Mouse (Mus musculus) liver, postnatal 0 days (tissue): ENCODE data around the gene Ociad1. TPM values are rescaled to one million over a fixed set of nuclear protein-coding genes. Genes with fewer than 3 reads are reported as not detected.
A peak's percentile ranks its signal among the peaks of the same experiment; 100 is the strongest.

Experiments
- ATAC-seq: fragments of 200-750 bp; cut with Nextera tagmentation; 2 replicates; pipeline ENCODE4 v1.8.0; 2017; ENCODE audit warnings: mild to moderate bottlenecking, moderate library complexity
- DNase-seq: peaks from one replicate; pipeline ENCODE4 v3.0.0-alpha.2; 2016
- H3K27ac ChIP-seq: fragments of 300-500 bp; sonication (generic); 2 replicates; pipeline ENCODE4 v1.5.1; 2014; ENCODE audit warnings: antibody characterized with exemption, moderate library complexity, mild to moderate bottlenecking, low read depth
- H3K27me3 ChIP-seq: fragments of 300-500 bp; sonication (generic); 2 replicates; pipeline ENCODE4 v1.6.1; 2014; ENCODE audit warnings: low read length, control low read depth, mixed read lengths; ENCODE audit not compliant: insufficient read depth
- H3K36me3 ChIP-seq: fragments of 300-500 bp; sonication (generic); replicated peaks from 2 replicates; pipeline ENCODE4 v1.6.1; 2014; ENCODE audit warnings: mild to moderate bottlenecking, control low read depth, low read length, moderate library complexity, mixed read lengths; ENCODE audit not compliant: insufficient read depth
- H3K4me1 ChIP-seq: fragments of 300-500 bp; sonication (generic); 2 replicates; pipeline ENCODE4 v1.6.1; 2014; ENCODE audit warnings: antibody characterized with exemption, mild to moderate bottlenecking, control low read depth; ENCODE audit not compliant: insufficient read depth
- H3K4me2 ChIP-seq: fragments of 300-500 bp; sonication (generic); 2 replicates; pipeline ENCODE4 v1.6.1; 2014; ENCODE audit warnings: low read depth, mild to moderate bottlenecking, low read length, moderate library complexity, mixed read lengths
- H3K4me3 ChIP-seq: fragments of 300-500 bp; sonication (generic); 2 replicates; pipeline ENCODE4 v1.5.1; 2014; ENCODE audit warnings: low read depth, low read length
- H3K9ac ChIP-seq: fragments of 300-500 bp; sonication (generic); replicated peaks from 2 replicates; pipeline ENCODE4 v1.6.1; 2014; ENCODE audit warnings: mild to moderate bottlenecking, moderate library complexity
- H3K9me3 ChIP-seq: fragments of 300-500 bp; sonication (generic); 2 replicates; pipeline ENCODE4 v1.6.1; 2016; ENCODE audit warnings: mild to moderate bottlenecking, control low read depth, low read length, mixed read lengths
- CTCF ChIP-seq: sonication (generic); IDR thresholded peaks from 2 replicates; pipeline ENCODE4 v1.5.1; 2016; ENCODE audit warnings: antibody characterized with exemption, low read depth
- EP300 ChIP-seq: IDR thresholded peaks from 2 replicates; pipeline ENCODE4 v1.6.1; 2016; ENCODE audit warnings: antibody characterized with exemption, low read depth, mild to moderate bottlenecking
- WGBS: fragments of 180-500 bp; shearing (Covaris S2); extraction: QIAGEN DNeasy Blood & Tissue Kit; methylation state at CpG from one replicate; pipeline ENCODE4 v1.1.7; 2014; ENCODE audit not compliant: insufficient replicate concordance; 5-methylcytosine and 5-hydroxymethylcytosine counted together
- polyA plus RNA-seq: library from polyadenylated mRNA; unstranded; fragments of >200 nt; fragmentation: Nextera tagmentation; extraction: Ambion mirVana; gene quantifications from 2 replicates; pipeline ENCODE4 v1.2.1, GENCODE M21; 2015

Ociad1 gene
- polyA plus RNA-seq, 1 experiment from 2014 or later = 98.7 TPM

- ATAC-seq = no peak
- Histone ChIP-seq H3K36me3 (no peaks in the 10 kb centered on the region), H3K9ac (no peak overlapping the region), H3K4me1 (no peaks in the 10 kb centered on the region), H3K9me3 (no peaks in the 10 kb centered on the region), H3K4me3 (no peak overlapping the region), H3K4me2 (no peak overlapping the region), H3K27me3 (no peaks in the 10 kb centered on the region), H3K27ac (no peak overlapping the region)
- peak; percentile 30 for DNase-seq
- TF ChIP-seq EP300 (no peak), CTCF (no peak)
- 47% methylated on average over 5 of the region's 5 CpGs for WGBS
Measured at GRCm38 (mm10) chr5:73265460-73265859, 27.1 kb upstream of the Ociad1 start.

- no peak for ATAC-seq
- Histone ChIP-seq H3K36me3 (no peaks in the 10 kb centered on the region), H3K27me3 (no peaks in the 10 kb centered on the region), H3K9ac (no peak overlapping the region), H3K4me3 (no peak overlapping the region), H3K4me1 (no peaks in the 10 kb centered on the region), H3K4me2 (no peak overlapping the region), H3K27ac (no peak overlapping the region), H3K9me3 (no peaks in the 10 kb centered on the region)
- 66% methylated on average over 11 of the region's 11 CpGs for WGBS
- no peak for DNase-seq
- no peak for TF ChIP-seq CTCF
- no peak for TF ChIP-seq EP300
Measured at GRCm38 (mm10) chr5:73268636-73269213, 23.9 kb upstream of the Ociad1 start.

GRCm38 (mm10) chr5:73270612-73271011, 22.0 kb upstream of the Ociad1 start:
- H3K36me3 ChIP-seq = no peaks in the 10 kb centered on the region
- TF ChIP-seq CTCF (no peak), EP300 (no peak)
- no peak overlapping the region for H3K4me2 ChIP-seq
- no peaks in the 10 kb centered on the region for H3K4me1 ChIP-seq
- DNase-seq (no peak), ATAC-seq (no peak)
- H3K9ac ChIP-seq = no peak overlapping the region
- H3K9me3 ChIP-seq = no peaks in the 10 kb centered on the region
- H3K27me3 ChIP-seq = no peaks in the 10 kb centered on the region
- WGBS = 78% methylated on average over 6 of the region's 6 CpGs
- no peak overlapping the region for H3K27ac ChIP-seq
- no peak overlapping the region for H3K4me3 ChIP-seq

GRCm38 (mm10) chr5:73273171-73273570, 19.4 kb upstream of the Ociad1 start:
- ATAC-seq (no peak), DNase-seq (no peak)
- Histone ChIP-seq H3K36me3 (no peaks in the 10 kb centered on the region), H3K27me3 (no peaks in the 10 kb centered on the region), H3K4me3 (no peak overlapping the region), H3K9me3 (no peaks in the 10 kb centered on the region), H3K27ac (no peak overlapping the region), H3K4me1 (no peaks in the 10 kb centered on the region), H3K9ac (no peak overlapping the region), H3K4me2 (no peak overlapping the region)
- no peak for TF ChIP-seq EP300
- no peak for TF ChIP-seq CTCF
- WGBS = 73% methylated on average over 4 of the region's 4 CpGs

GRCm38 (mm10) chr5:73274941-73275340, 17.6 kb upstream of the Ociad1 start:
- no peak overlapping the region for H3K9ac ChIP-seq
- H3K4me3 ChIP-seq = no peak overlapping the region
- no peak for ATAC-seq
- no peaks in the 10 kb centered on the region for H3K27me3 ChIP-seq
- H3K27ac ChIP-seq = no peak overlapping the region
- H3K4me2 ChIP-seq = no peak overlapping the region
- no peaks in the 10 kb centered on the region for H3K9me3 ChIP-seq
- no peak for DNase-seq
- H3K36me3 ChIP-seq = no peaks in the 10 kb centered on the region
- peaks cover 3% of the 10 kb centered on the region; the same call in 1 of the 2 replicates for H3K4me1 ChIP-seq
- TF ChIP-seq EP300 (no peak), CTCF (no peak)
- WGBS = 68% methylated on average over 2 of the region's 2 CpGs

- peaks cover 3% of the 10 kb centered on the region; the same call in 1 of the 2 replicates for H3K4me1 ChIP-seq
- no peak for DNase-seq
- H3K27me3 ChIP-seq = no peaks in the 10 kb centered on the region
- no peak overlapping the region for H3K4me3 ChIP-seq
- no peak overlapping the region for H3K9ac ChIP-seq
- H3K36me3 ChIP-seq = no peaks in the 10 kb centered on the region
- peak overlapping the region; percentile 37; the same call in 1 of the 2 replicates for H3K4me2 ChIP-seq
- peak overlapping the region; percentile 46; the same call in 1 of the 2 replicates for H3K27ac ChIP-seq
- ATAC-seq = peak; percentile 60
- no peaks in the 10 kb centered on the region for H3K9me3 ChIP-seq
- TF ChIP-seq CTCF (no peak), EP300 (no peak)
- 70% methylated on average over 10 of the region's 10 CpGs for WGBS
Measured at GRCm38 (mm10) chr5:73279190-73279589, 13.4 kb upstream of the Ociad1 start.
